Mouse (Mus musculus): Measurements from ENCODE around the gene Zbtb43. TPM values are rescaled to one million over a fixed set of nuclear protein-coding genes. Genes with fewer than 3 reads are reported as not detected.

The Zbtb43 gene
- total RNA-seq, 1 experiment from 2014 or later, result 22.1 TPM

DNA sequence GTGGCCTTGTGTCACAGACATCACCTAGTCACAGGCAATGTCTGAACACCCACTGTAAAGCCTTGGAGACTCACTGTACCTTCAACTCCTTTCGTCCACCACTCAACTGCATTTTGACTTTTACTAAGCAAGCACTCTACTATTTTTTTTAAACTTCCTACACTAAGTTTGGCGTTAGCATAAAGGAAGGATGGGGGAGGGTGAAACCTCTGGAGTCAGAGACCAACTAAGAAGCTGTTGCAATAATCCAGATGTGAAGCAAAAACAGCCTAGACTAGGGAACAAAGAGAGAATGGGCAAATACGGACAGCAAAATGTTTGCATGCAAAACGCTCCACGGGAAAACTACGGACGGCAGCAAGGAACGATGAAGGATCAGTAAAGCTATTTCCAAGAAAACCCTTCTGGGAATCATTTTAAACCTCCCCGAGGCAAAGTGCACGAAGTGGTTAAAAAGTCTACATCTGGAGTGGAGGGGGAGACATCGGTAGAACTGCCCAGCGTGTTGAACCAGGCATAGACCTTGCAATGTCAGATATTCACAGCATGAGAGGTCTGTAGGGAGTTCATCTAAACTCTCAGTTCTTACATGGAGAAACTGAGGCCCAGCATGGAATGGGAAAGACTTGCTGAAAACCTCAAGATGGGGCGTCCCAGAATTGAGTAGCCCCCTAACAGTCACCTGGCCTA, 38.1 kb downstream of the Zbtb43 start:
- DNase-seq, result no peak

DNA sequence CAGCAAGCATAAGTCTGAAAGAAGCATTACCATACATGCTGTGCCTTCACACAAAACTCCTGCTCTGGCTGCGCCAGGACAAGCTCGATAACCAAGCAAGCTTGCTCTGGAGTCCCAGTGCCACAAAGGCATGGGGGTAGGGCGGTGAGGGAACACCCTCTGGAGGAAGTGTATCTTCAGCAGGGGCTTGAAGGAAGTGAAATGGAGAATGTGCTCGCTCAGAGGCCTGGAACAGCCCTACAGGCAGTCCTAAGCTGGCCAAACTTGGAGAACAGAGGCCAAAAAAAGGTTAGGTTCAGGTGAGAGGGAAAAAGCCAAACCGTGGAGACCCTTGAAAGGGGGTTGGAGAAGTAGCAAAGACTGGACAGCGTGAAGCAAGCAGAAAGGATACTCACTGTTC, 39.0 kb downstream of the Zbtb43 start:
- peak; percentile 50 for DNase-seq

DNA sequence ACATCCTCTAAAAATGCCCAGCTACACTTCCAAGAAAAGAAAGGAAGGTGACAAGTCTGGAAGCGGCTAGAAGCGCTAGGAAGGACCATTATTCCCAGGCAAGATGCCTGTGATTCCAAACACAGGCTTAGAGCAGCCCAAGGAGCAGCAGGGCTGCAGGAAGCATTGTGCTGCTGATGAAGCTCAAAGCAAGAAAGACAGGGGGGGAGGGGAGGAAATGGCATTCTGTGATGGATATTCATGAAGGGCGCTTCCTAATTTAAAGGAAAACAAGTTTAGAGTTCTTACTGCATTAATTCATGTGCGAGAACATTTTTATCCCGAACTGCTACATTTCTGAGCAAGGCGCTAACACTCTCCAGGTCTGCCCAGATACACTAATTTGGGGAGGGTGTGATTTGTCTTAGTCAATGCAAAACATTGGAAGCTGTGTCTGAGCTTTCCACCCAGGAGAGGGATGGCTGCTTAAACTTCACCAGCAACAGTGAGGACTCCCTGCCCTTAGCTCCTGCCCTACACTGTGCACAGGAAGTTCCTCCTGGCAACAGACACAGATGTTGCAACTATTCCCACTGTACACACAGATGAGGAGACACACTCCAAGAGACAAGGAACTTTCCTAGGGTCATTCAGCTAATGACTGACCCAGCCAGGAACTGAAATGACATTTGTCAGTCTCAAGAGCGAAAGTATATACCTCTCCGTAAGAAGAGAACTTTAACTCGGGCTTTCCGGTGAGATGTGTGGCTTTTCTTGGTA, 41.5 kb downstream of the Zbtb43 start:
- no peak for DNase-seq

DNA sequence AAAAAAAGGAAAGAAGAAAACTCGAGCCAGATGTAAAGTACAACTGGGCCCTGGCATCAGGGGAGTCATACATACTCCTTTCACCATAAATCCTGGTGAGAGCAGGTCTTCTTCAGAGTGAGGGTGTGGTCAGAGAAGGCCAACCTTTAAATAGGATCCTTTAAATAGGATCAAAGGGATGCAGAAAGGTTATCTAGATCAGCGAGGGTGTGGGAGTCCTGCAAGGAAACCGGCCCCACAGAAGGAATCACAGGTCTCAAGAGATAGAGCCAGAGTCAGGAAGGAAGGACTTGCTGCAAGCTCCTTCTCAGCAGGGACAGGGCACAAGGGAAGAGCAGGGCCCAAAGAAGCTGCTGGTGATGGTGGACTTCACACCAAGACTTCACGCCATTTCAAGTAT, 50.9 kb downstream of the Zbtb43 start:
- no peak for DNase-seq

DNA sequence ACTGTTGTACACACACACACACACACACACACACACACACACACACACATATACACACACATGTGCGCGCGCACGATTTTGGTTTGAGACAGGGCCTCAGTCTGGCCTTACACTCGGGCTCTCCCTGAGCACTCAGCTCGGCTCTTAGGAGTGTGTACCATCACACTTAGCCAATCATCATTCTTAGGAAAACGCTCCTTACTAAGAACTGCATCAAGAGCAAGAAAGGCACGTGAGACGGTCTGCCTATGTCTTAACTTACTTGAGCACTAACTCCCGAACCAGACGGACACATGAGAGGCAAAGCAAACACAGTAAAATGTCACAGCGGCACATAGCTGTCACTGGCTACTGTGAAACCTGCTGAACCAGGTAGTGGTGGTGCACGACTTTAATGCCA, 54.3 kb downstream of the Zbtb43 start:
- DNase-seq, result no peak

DNA sequence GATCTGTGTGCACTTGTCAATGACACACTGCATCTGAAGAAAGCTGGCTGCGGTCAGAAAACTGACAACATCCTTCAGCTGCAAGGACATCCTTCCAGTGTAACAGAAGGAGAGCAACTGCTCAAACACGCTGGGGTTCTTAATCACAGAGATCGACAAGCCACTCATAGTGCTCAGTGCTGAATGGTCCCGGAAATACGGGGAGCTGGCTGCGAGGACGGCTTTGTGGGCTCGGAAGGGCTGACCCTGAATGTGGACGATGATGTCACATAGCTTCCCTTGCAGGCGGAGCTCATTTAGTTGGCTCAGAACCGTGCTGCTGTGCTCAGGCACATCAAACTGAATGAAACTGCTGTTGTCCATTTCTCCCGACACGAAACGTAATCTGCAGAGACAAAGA, 56.2 kb downstream of the Zbtb43 start:
- peak; percentile 67 for DNase-seq

DNA sequence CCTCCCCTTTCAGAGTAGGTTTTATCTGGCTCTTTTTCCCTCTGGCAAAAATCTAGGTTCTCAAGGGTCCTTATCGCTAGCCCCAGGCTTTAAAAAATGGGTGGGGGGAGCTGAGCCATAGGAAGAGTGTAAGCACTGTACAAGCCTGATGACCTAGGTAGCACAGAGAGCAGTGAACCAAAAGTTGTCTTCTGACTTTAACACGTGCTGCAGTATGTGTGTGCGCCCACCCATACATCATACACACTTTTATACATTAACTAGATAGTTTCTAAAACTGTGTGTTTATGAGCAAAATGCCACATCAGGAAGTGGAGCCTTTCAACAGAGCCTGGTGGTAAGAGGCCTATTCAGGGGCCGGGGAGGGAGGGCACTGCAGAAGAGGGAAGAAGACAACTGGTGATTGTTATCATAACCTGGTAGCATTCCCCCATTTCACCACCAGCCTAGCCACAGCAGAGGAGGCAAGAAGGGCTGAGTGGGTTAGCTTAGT, 64.8 kb downstream of the Zbtb43 start:
- no peak for DNase-seq

DNA sequence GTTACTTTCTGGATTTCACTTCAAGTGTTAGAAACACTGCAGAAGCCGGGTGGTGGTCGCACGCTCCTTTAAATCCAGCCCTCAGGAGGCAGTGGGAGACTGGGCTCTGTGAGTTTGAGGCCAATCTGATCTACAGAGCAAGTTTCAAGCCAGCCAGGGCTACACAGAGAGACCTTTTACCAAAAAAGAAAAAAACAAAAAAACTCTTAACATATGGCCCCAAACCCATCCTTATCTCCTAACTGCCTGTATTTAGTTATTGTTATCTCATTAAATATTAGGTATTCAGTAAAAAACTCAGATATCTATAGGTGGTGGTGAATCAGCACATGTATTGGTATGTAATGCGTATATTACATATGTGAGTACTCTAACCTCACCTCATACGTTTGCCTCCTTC, 65.7 kb downstream of the Zbtb43 start:
- DNase-seq, result no peak

DNA sequence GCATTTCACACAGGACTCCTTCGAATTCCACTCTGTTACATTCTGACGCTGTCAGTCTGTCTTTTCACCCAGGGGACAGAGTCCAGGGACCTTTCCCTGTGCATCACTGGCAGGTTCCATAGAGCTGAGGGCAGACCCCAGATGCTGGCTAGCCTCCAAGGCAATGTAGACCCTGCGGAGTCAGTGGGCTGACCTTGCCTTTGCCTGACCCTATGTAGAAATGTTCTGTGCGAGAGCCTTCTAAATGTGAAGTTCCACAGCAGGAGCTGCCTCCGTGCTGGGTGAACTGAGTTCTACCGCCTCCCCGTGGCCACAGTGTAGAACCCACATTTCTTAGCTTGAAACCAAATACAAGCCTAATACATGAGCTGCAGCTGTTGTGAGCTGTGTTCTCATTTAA, 66.1 kb downstream of the Zbtb43 start:
- DNase-seq, result peak; percentile 78

DNA sequence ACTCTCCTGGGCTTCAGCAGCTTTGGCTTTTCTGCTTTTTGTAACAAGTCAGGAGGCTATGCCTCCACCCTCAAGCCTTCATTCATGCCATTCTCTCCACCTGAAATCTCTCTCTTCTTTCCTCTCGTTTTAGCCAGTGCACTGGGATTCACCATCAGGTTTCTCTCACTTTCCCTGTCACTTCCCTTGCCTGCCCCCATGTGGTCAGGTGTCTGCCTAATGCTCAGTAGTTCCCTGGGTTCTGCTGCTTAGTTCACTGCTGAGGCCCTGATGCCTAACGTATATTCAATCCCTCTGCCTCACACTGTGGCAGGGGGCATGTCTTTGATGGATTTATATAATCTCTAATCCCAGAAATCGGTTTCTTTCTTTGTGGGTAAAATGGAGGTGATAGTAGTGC, 67.1 kb downstream of the Zbtb43 start:
- no peak for DNase-seq

DNA sequence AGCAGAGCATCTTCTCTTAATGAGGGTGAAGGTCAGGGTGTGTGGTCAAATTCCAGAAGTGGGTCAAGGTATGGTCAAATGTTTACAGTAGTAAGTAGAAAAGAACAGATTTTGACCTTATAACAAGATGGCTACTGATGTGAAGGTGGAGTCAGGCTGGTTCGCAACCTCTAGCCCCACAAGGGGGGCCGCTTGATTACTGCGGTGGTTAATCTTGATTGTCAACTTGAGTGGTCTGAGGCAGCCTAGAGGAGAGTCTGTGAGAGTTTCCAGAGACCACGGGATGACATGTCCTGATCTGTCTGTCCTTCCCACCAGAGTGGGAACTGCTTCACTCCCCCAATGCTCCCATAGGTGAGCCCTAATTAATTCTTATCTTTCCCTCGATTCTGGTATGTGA, 67.8 kb downstream of the Zbtb43 start:
- DNase-seq, result no peak

Other genes starting within 250 kb of the Zbtb43 start
- 3.7 and 5.2 TPM in 2 replicates for gene Ralgps1, start 97.1 kb downstream of the Zbtb43 start, total RNA-seq (2021)
- 12.7 and 15.1 TPM in 2 replicates for gene Zbtb34, start 37.2 kb downstream of the Zbtb43 start, total RNA-seq (2021)
- not detected in 2 replicates for gene Lmx1b, start 172.0 kb upstream of the Zbtb43 start, total RNA-seq (2021)